Comparison of ENCODE assay signal across 7 mouse cellular contexts in the genomic region with DNA sequence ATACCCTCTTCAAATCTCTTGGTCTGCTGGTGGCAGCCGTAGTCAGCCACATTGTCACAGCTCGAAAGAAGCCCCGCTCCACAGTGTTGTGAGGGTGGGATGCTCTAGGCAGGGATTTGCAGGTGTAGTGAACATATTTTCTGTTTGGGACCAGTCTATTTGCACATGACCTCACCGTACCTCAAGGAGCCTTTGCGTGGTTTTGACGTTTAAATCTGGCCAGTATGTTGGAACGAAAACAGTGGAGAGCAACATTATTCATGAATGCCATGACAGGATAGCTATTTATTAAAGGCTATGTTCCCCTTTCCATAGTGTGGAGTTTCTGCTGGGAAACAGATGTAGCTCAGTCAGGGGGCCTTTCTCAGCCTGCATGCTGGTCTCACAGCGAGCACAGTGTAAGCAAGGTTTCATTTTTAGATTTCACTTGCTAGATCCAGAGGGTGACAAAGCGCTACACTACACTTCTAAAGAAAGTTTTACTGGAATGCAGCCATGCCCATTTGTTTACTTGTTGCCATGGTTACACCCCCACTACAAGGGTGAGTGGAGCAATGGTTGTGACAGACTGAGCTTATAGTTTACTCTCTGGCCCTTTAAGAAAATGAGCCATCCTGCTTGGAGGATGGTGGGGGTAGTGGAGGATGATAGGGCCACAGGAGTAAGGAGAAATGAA. TPM values are rescaled to one million over a fixed set of nuclear protein-coding genes. Genes with fewer than 3 reads are reported as not detected.
DNase-seq lines count a peak whose midpoint lies in the region; ATAC-seq and TF ChIP-seq lines count a peak whose summit lies in the region.

No protein-coding gene starts in this region.

- no peak for ATAC-seq in midbrain, embryonic 14.5 days (ENCODE audit: low FRiP score, low TSS enrichment)
- ATAC-seq in midbrain, embryonic 11.5 days (ENCODE audit: low FRiP score) = no peak
- peak; percentile 47; the same call in 1 of the 2 replicates for ATAC-seq in embryonic facial prominence, embryonic 14.5 days (ENCODE audit: low read depth)
- peak; percentile 81 for ATAC-seq in heart, postnatal 0 days (ENCODE audit: insufficient read depth, low read depth)

- H3K4me1 ChIP-seq in midbrain, embryonic 14.5 days (ENCODE audit: control insufficient read depth, insufficient read depth, low read length) = no peaks in the 10 kb centered on the region
- H3K4me1 ChIP-seq in midbrain, embryonic 11.5 days (ENCODE audit: control insufficient read depth, insufficient read depth, low read length) = 0 out of 2 replicates have a peak, but pooled peaks cover 3% of the 10 kb centered on the region
- H3K4me1 ChIP-seq in embryonic facial prominence, embryonic 14.5 days (ENCODE audit: control insufficient read depth, insufficient read depth, low read length) = 0 out of 2 replicates have a peak, but pooled peaks cover 1% of the 10 kb centered on the region
- H3K4me1 ChIP-seq in heart, postnatal 0 days (ENCODE audit: control insufficient read depth, insufficient read depth) = peaks cover 25% of the 10 kb centered on the region

- H3K9ac ChIP-seq in midbrain, embryonic 14.5 days (replicated peaks; ENCODE audit: low read length) = no peak overlapping the region
- no peak overlapping the region for H3K9ac ChIP-seq in midbrain, embryonic 11.5 days (ENCODE audit: low read length)
- no peak overlapping the region for H3K9ac ChIP-seq in embryonic facial prominence, embryonic 14.5 days (ENCODE audit: low read depth, low read length)
- H3K9ac ChIP-seq in heart, postnatal 0 days (replicated peaks; ENCODE audit: low read depth, low read length) = no peak overlapping the region

- H3K9me3 ChIP-seq in midbrain, embryonic 14.5 days (ENCODE audit: control insufficient read depth, low read length) = no peaks in the 10 kb centered on the region
- no peaks in the 10 kb centered on the region for H3K9me3 ChIP-seq in midbrain, embryonic 11.5 days (ENCODE audit: control insufficient read depth, low read length)
- no peaks in the 10 kb centered on the region for H3K9me3 ChIP-seq in embryonic facial prominence, embryonic 14.5 days (ENCODE audit: control insufficient read depth, low read length)
- no peaks in the 10 kb centered on the region for H3K9me3 ChIP-seq in heart, postnatal 0 days (replicated peaks; ENCODE audit: control insufficient read depth, low read length)

- 62% methylated on average over 9 of the region's 9 CpGs for WGBS in midbrain, embryonic 14.5 days
- 76% methylated on average over 9 of the region's 9 CpGs for WGBS in midbrain, embryonic 11.5 days
- WGBS in embryonic facial prominence, embryonic 14.5 days = 59% methylated on average over 9 of the region's 9 CpGs
- 54% methylated on average over 9 of the region's 9 CpGs for WGBS in heart, postnatal 0 days

- H3K27me3 ChIP-seq in midbrain, embryonic 14.5 days (ENCODE audit: control insufficient read depth, insufficient read depth, low read length) = no peaks in the 10 kb centered on the region
- no peaks in the 10 kb centered on the region for H3K27me3 ChIP-seq in midbrain, embryonic 11.5 days (ENCODE audit: control insufficient read depth, insufficient read depth, low read length)
- H3K27me3 ChIP-seq in embryonic facial prominence, embryonic 14.5 days (replicated peaks; ENCODE audit: control insufficient read depth, insufficient read depth, low read length) = no peaks in the 10 kb centered on the region
- no peaks in the 10 kb centered on the region for H3K27me3 ChIP-seq in heart, postnatal 0 days (ENCODE audit: control insufficient read depth, insufficient read depth, low read length)

- 0 out of 2 replicates have a peak, but pooled peaks have one; percentile 64 for TF ChIP-seq EP300 in heart, postnatal 0 days (IDR thresholded peaks at IDR 0.05; ENCODE audit: low read depth)

- H3K4me3 ChIP-seq in midbrain, embryonic 14.5 days (replicated peaks; ENCODE audit: low read depth, low read length) = no peak overlapping the region
- H3K4me3 ChIP-seq in midbrain, embryonic 11.5 days (ENCODE audit: low read depth, low read length) = no peak overlapping the region
- no peak overlapping the region for H3K4me3 ChIP-seq in embryonic facial prominence, embryonic 14.5 days (ENCODE audit: low read depth, low read length)
- H3K4me3 ChIP-seq in heart, postnatal 0 days (ENCODE audit: low read depth, low read length) = no peak overlapping the region

- H3K27ac ChIP-seq in midbrain, embryonic 14.5 days (replicated peaks; ENCODE audit: low read depth, low read length) = no peak overlapping the region
- H3K27ac ChIP-seq in midbrain, embryonic 11.5 days (ENCODE audit: low read depth, low read length) = no peak overlapping the region
- H3K27ac ChIP-seq in embryonic facial prominence, embryonic 14.5 days (replicated peaks; ENCODE audit: low read depth, low read length) = no peak overlapping the region
- H3K27ac ChIP-seq in heart, postnatal 0 days (ENCODE audit: low read depth) = peak overlapping the region; percentile 78

- no peak for TF ChIP-seq CTCF in heart, postnatal 0 days (IDR thresholded peaks at IDR 0.05; ENCODE audit: low read depth)

- peak; percentile 63 for DNase-seq in midbrain, embryonic 14.5 days
- DNase-seq in midbrain, embryonic 11.5 days (ENCODE audit: low spot score, missing footprints) = no peak
- DNase-seq in embryonic facial prominence, embryonic 14.5 days (ENCODE audit: low spot score) = peak; percentile 75
- peak; percentile 92 for DNase-seq in heart, postnatal 0 days (ENCODE audit: low spot score)
- DNase-seq in skeletal muscle tissue, adult 2 months (ENCODE audit: low read depth, low spot score) = peak; percentile 12
- DNase-seq in ovary, postnatal 36 days (ENCODE audit: low spot score) = no peak
- no peak for DNase-seq in cerebellum, adult 11-12 months

- no peak overlapping the region for H3K4me2 ChIP-seq in midbrain, embryonic 14.5 days (ENCODE audit: low read length)
- no peak overlapping the region for H3K4me2 ChIP-seq in midbrain, embryonic 11.5 days
- H3K4me2 ChIP-seq in embryonic facial prominence, embryonic 14.5 days (ENCODE audit: low read depth, low read length) = no peak overlapping the region
- no peak overlapping the region for H3K4me2 ChIP-seq in heart, postnatal 0 days (ENCODE audit: low read depth, low read length)

- no peaks in the 10 kb centered on the region for H3K36me3 ChIP-seq in midbrain, embryonic 14.5 days (ENCODE audit: control insufficient read depth, insufficient read depth, low read length)
- no peaks in the 10 kb centered on the region for H3K36me3 ChIP-seq in midbrain, embryonic 11.5 days (ENCODE audit: control insufficient read depth, insufficient read depth, low read length)
- no peaks in the 10 kb centered on the region for H3K36me3 ChIP-seq in embryonic facial prominence, embryonic 14.5 days (ENCODE audit: control insufficient read depth, insufficient read depth, low read length)
- peaks cover 68% of the 10 kb centered on the region for H3K36me3 ChIP-seq in heart, postnatal 0 days (replicated peaks; ENCODE audit: control insufficient read depth, insufficient read depth, low read length)

RNA-seq across cellular contexts. Expression of gene Arhgap44, which starts 52.3 kb away (rescaled TPM):
- polyA plus RNA-seq in midbrain, embryonic 14.5 days (2014; fragmentation: Nextera tagmentation; extraction: Ambion mirVana) = 13.0 and 14.9 TPM in 2 replicates
- 4.0 and 4.9 TPM in 2 replicates for polyA plus RNA-seq in midbrain, embryonic 11.5 days (2014; fragmentation: Nextera tagmentation; extraction: Ambion mirVana)
- 7.6 and 8.1 TPM in 2 replicates for polyA plus RNA-seq in embryonic facial prominence, embryonic 14.5 days (2014; fragmentation: Nextera tagmentation; extraction: Ambion mirVana)
- 17.7 and 18.1 TPM in 2 replicates for total RNA-seq in heart, postnatal 0 days (2014; rRNA removed; ENCODE audit: low replicate concordance)
- 8.5 and 8.9 TPM in 2 replicates for polyA plus RNA-seq in heart, postnatal 0 days (2015; fragmentation: Nextera tagmentation; extraction: Ambion mirVana)

RNA-seq across cellular contexts. Expression of gene Myocd, which starts 54.7 kb away (rescaled TPM):
- polyA plus RNA-seq in midbrain, embryonic 14.5 days (2014; fragmentation: Nextera tagmentation; extraction: Ambion mirVana) = 0.05 and 0.11 TPM in 2 replicates
- polyA plus RNA-seq in midbrain, embryonic 11.5 days (2014; fragmentation: Nextera tagmentation; extraction: Ambion mirVana) = 1.9 and 2.4 TPM in 2 replicates
- 1.5 and 2.9 TPM in 2 replicates for polyA plus RNA-seq in embryonic facial prominence, embryonic 14.5 days (2014; fragmentation: Nextera tagmentation; extraction: Ambion mirVana)
- 92.4 and 129 TPM in 2 replicates for total RNA-seq in heart, postnatal 0 days (2014; rRNA removed; ENCODE audit: low replicate concordance)
- 55.9 and 56.4 TPM in 2 replicates for polyA plus RNA-seq in heart, postnatal 0 days (2015; fragmentation: Nextera tagmentation; extraction: Ambion mirVana)

RNA-seq across cellular contexts. Expression of gene 1700086D15Rik, which starts 55.4 kb away (rescaled TPM):
- polyA plus RNA-seq in midbrain, embryonic 14.5 days (2014; fragmentation: Nextera tagmentation; extraction: Ambion mirVana) = 0.26 and 0.40 TPM in 2 replicates
- polyA plus RNA-seq in midbrain, embryonic 11.5 days (2014; fragmentation: Nextera tagmentation; extraction: Ambion mirVana) = not detected in 2 replicates
- polyA plus RNA-seq in embryonic facial prominence, embryonic 14.5 days (2014; fragmentation: Nextera tagmentation; extraction: Ambion mirVana) = not detected in 2 replicates
- 1.2 and 8.0 TPM in 2 replicates for total RNA-seq in heart, postnatal 0 days (2014; rRNA removed; ENCODE audit: low replicate concordance)
- polyA plus RNA-seq in heart, postnatal 0 days (2015; fragmentation: Nextera tagmentation; extraction: Ambion mirVana) = 0.11 TPM in 1 of 2 replicates, not detected in the other

Comparison
In these comparisons a context has a peak if more than half of its experiments do, and no peak if none do; other contexts are left out.
1. DNase-seq: peak in midbrain, embryonic 14.5 days (single experiment), embryonic facial prominence, embryonic 14.5 days (single experiment), heart, postnatal 0 days (single experiment) and skeletal muscle tissue, adult 2 months (single experiment); none in midbrain, embryonic 11.5 days (single experiment), ovary, postnatal 36 days (single experiment) and cerebellum, adult 11-12 months (single experiment).
2. ATAC-seq: peak in embryonic facial prominence, embryonic 14.5 days (single experiment) and heart, postnatal 0 days (single experiment); none in midbrain, embryonic 14.5 days (single experiment) and midbrain, embryonic 11.5 days (single experiment).
3. RNA of gene Myocd, which starts 54.7 kb away (polyA plus RNA-seq): 55.9 to 56.4 TPM in heart, postnatal 0 days; 1.5 to 2.9 TPM in embryonic facial prominence, embryonic 14.5 days, 1.9 to 2.4 TPM in midbrain, embryonic 11.5 days and 0.05 to 0.11 TPM in midbrain, embryonic 14.5 days; every median in the first group is over 10 times any median in the second.